Mouse (Mus musculus) heart, adult 2 months (tissue): ENCODE data around the gene Msl1. TPM values are rescaled to one million over a fixed set of nuclear protein-coding genes. Genes with fewer than 3 reads are reported as not detected.

ENCODE experiments used
- DNase-seq, 2 experiments: peaks; one replicate each; pipeline ENCODE4 v3.0.0; 2021
- H3K27ac ChIP-seq: fragments of 200-600 bp; 2 replicates; pipeline ENCODE4 v1.8.1; 2022
- H3K27me3 ChIP-seq: fragments of 200-500 bp; 2 replicates; pipeline ENCODE4 v1.6.1; 2012; ENCODE audit warnings: mild to moderate bottlenecking, low read length, inconsistent platforms, mixed read lengths; ENCODE audit not compliant: control insufficient read depth, insufficient read depth
- H3K36me3 ChIP-seq: fragments of 200-500 bp; 2 replicates; pipeline ENCODE4 v1.6.1; 2012; ENCODE audit warnings: low read length, inconsistent platforms; ENCODE audit not compliant: control insufficient read depth, insufficient read depth
- H3K4me1 ChIP-seq: fragments of 200-500 bp; 2 replicates; pipeline ENCODE4 v1.6.1; 2011; ENCODE audit warnings: low read length; ENCODE audit not compliant: control insufficient read depth, insufficient read depth
- H3K4me3 ChIP-seq: fragments of 200-600 bp; 2 replicates; pipeline ENCODE4 v1.8.1; 2022
- H3K79me2 ChIP-seq: fragments of 200-500 bp; replicated peaks from 2 replicates; pipeline ENCODE4 v1.6.1; 2012; ENCODE audit warnings: mild to moderate bottlenecking, inconsistent platforms, low read length, moderate library complexity, mixed read lengths; ENCODE audit not compliant: control insufficient read depth, insufficient read depth
- H3K9ac ChIP-seq: fragments of 200-500 bp; 2 replicates; pipeline ENCODE4 v1.6.1; 2012; ENCODE audit warnings: low read depth, mild to moderate bottlenecking, control low read depth, inconsistent platforms, low read length, mixed read lengths
- CTCF ChIP-seq: fragments of 200-600 bp; IDR thresholded peaks from 2 replicates; pipeline ENCODE4 v1.8.1; 2022; ENCODE audit warnings: antibody characterized with exemption, mild to moderate bottlenecking, moderate library complexity
- EP300 ChIP-seq: fragments of 200-500 bp; IDR thresholded peaks from 2 replicates; pipeline ENCODE4 v1.6.1; 2011; ENCODE audit warnings: low read depth, low read length, control low read depth; ENCODE audit not compliant: insufficient read depth
- POLR2A ChIP-seq: fragments of 200-500 bp; IDR thresholded peaks from 2 replicates; pipeline ENCODE4 v1.6.1; 2011; ENCODE audit warnings: mild to moderate bottlenecking, low read depth, low read length, control low read depth; ENCODE audit not compliant: insufficient read depth
- WGBS: fragments of 180-500 bp; shearing (Covaris S2); methylation state at CpG from one replicate; pipeline ENCODE4 v1.1.7; 2018; 5-methylcytosine and 5-hydroxymethylcytosine counted together
- intact Hi-C: fragments of 180-260 bp; cut with DNase I; formaldehyde crosslinking; loops from one replicate; pipeline ENCODE4 v1.15.1; 2025
- polyA plus RNA-seq: library from polyadenylated mRNA; depleted of rRNA; stranded (reverse); fragments of >200 nt; gene quantifications from 2 replicates; pipeline ENCODE4 v1.2.3, GENCODE M21; 2012
- total RNA-seq, 2 experiments: library from RNA; stranded (reverse); gene quantifications; 2 replicates each; pipeline ENCODE4 v1.2.3; 2021

The Msl1 gene
- total and polyA plus RNA-seq, 3 experiments: 21.9 to 75.3 (median 68.9) TPM

DNA sequence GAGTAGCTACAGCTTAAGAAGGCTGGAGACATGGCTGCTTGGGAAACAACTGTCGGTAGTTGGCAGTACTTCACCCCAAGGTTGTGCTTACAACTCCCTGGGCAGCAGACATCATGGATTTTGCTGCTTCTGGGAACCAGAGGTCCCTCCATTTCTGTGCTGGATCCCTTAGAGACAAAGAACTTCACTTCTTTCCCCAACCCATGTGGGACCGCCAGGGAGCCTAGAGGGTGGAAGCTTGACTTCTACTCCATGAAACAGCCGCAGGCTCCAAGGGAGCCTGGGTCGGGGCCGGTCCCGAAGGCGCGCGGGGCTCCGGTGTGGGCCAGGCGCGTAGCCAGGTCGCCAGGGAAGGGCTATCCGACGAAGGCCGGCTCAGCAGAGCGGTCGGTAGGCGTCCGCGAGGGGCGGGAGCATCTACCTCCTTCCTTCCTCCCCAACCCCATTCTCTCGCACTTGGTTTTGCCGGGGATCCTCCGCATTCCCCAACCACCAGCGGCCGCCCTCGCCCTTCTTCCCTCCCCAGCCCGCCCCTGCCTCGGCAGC lies 774 bp upstream of the Msl1 start:
- Histone ChIP-seq H3K36me3 (peaks cover 8% of the 10 kb centered on the region), H3K27ac (peak overlapping the region; percentile 94), H3K9ac (peak overlapping the region; percentile 100), H3K4me1 (peaks cover 9% of the 10 kb centered on the region), H3K79me2 (peaks cover 6% of the 10 kb centered on the region), H3K27me3 (no peaks in the 10 kb centered on the region), H3K4me3 (peak overlapping the region; percentile 79)
- intact Hi-C loops: loop anchor here (2.0 kb wide), 1 partner anchor 34 kb away; no protein-coding TSS in a partner anchor
- WGBS: under 1% methylated on average over 27 of the region's 30 CpGs
- TF ChIP-seq EP300: no peak
- TF ChIP-seq CTCF: peak; percentile 58
- peak; percentile 87 to 89 for DNase-seq

DNA sequence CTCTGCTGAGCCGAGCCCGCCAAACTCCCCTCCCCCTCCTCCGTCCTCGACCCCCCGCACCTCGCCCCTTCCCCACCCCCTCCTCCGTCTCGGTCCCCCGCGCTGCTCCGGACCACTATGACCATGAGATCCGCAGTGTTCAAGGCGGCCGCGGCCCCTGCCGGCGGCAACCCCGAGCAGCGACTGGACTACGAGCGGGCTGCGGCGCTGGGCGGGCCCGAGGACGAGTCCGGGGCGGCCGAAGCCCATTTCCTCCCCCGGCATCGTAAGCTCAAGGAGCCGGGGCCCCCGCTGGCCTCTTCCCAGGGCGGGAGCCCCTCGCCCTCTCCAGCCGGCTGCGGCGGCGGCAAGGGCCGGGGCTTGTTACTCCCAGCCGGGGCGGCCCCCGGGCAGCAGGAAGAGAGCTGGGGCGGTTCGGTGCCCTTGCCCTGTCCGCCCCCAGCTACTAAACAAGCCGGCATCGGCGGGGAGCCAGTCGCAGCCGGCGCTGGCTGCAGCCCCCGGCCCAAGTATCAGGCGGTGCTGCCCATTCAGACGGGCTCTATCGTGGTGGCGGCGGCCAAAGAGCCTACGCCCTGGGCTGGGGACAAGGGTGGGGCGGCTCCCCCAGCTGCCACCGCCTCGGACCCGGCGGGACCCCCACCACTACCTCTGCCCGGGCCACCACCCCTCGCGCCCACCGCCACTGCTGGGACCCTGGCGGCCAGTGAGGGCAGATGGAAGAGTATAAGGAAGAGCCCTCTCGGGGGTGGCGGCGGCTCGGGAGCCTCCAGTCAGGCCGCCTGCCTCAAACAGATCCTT lies 598 bp downstream of the Msl1 start:
- Histone ChIP-seq H3K27me3 (no peaks in the 10 kb centered on the region), H3K36me3 (peaks cover 8% of the 10 kb centered on the region), H3K9ac (peak overlapping the region; percentile 100), H3K79me2 (peaks cover 6% of the 10 kb centered on the region), H3K27ac (peak overlapping the region; percentile 94), H3K4me3 (peak overlapping the region; percentile 79), H3K4me1 (peaks cover 9% of the 10 kb centered on the region)
- intact Hi-C loops: loop anchor here (1.0 to 2.0 kb wide), 2 partner anchors 13 to 33 kb away; no protein-coding TSS in a partner anchor
- TF ChIP-seq POLR2A (no peak), CTCF (peak; percentile 35; the same call in 1 of the 2 replicates), EP300 (no peak)
- DNase-seq: peak in 1 of 2 experiments; percentile 74
- WGBS: under 1% methylated on average over 64 of the region's 74 CpGs

DNA sequence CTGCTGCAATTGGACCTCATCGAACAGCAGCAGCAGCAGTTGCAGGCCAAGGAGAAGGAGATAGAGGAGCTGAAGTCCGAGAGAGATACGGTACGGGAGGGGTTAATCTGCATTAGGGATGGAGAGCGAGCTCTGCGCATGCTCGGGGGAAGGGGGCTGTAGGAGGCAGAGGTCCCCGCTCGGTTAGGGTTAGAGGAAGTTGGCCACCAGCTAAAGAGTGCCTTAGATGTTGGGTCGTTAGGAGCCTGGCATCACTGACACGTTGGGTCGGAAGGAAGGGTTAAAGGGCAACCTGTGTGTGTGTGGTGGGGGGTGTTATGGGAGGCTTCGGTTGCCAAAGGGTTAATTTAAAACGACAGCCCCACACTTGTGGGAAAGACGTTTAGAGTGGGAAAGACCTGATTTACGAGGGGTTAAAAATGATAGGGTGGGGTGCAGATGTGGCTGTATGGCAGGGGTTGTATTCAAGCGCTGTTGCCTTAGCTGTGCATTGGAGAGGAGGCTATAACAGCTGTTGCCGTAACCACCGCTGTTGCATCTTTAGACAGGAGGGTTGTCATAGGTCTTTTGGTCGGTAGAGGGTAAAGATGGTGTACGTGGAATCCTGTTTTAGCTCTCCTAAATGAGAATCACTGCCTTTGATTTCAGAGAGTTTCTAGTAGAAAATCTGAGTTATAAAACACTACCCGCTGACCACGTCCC lies 1.4 kb downstream of the Msl1 start:
- Histone ChIP-seq H3K9ac (peak overlapping the region; percentile 100), H3K36me3 (peaks cover 8% of the 10 kb centered on the region), H3K4me1 (peaks cover 9% of the 10 kb centered on the region), H3K27me3 (no peaks in the 10 kb centered on the region), H3K27ac (peak overlapping the region; percentile 94), H3K79me2 (peaks cover 6% of the 10 kb centered on the region), H3K4me3 (peak overlapping the region; percentile 79)
- no peak for TF ChIP-seq CTCF
- peak; percentile 31; the same call in 1 of the 2 replicates for TF ChIP-seq POLR2A
- 0 out of 2 replicates have a peak, but pooled peaks have one; percentile 9 for TF ChIP-seq EP300
- WGBS: 2% methylated on average over 23 of the region's 23 CpGs
- peak; percentile 68 to 71 for DNase-seq
- intact Hi-C loops: loop anchor here (1.0 kb wide), 1 partner anchor 13 kb away; no protein-coding TSS in a partner anchor

DNA sequence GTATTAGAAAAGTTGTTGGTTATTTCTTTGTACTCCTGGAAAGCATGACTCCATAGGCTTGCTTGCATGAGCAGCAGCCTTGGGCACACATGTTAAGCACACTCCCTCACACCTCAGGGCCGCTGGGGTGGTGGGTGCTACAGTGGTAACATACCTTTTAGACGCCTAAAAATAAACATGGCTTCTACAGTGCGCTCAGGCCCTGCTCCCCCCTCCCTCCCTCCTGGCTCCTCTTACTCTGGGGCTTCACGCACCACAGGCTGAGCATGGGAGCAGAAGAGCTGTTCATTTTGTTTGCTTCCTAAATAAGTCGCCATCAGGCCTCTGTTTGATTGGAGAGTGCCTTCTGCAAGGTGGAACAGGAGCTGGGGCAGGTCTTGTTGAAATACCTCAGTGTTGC lies 2.0 kb downstream of the Msl1 start:
- Histone ChIP-seq H3K36me3 (peaks cover 8% of the 10 kb centered on the region), H3K4me1 (peaks cover 9% of the 10 kb centered on the region), H3K27ac (peak overlapping the region; percentile 94), H3K79me2 (peaks cover 6% of the 10 kb centered on the region), H3K9ac (peak overlapping the region; percentile 100), H3K27me3 (no peaks in the 10 kb centered on the region), H3K4me3 (peak overlapping the region; percentile 79)
- TF ChIP-seq POLR2A: no peak
- TF ChIP-seq CTCF: no peak
- no peak for TF ChIP-seq EP300
- DNase-seq: peak; percentile 35 to 38
- 2% methylated on average over 5 of the region's 5 CpGs for WGBS
- intact Hi-C loops: no loop called here

DNA sequence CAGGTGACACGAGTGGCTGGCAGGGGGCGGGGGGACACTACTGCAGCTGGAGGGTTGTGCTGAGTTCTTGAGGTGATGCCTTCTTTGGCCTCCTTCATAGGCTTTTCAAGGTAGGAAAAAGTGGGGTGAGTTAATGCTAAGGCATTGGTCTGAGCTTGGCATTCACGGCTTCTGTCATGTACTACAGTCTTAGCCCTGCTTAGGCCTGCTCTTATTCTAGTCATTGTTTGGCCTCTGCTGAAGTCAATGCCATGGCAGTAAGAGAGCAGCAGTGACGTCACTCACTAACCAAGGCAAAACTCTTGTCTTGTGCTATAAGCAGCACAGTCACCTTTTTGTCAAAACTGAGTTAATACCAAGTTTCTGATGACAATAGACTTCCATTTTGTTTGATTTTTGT lies 2.6 kb downstream of the Msl1 start:
- intact Hi-C loops: no loop called here
- no peak for TF ChIP-seq POLR2A
- TF ChIP-seq EP300: no peak
- no peak for TF ChIP-seq CTCF
- Histone ChIP-seq H3K9ac (peak overlapping the region; percentile 100), H3K4me3 (peak overlapping the region; percentile 79), H3K79me2 (peaks cover 6% of the 10 kb centered on the region), H3K36me3 (peaks cover 14% of the 10 kb centered on the region), H3K27me3 (no peaks in the 10 kb centered on the region), H3K4me1 (peaks cover 9% of the 10 kb centered on the region), H3K27ac (peak overlapping the region; percentile 94)
- no peak for DNase-seq
- 19% methylated on average over 4 of the region's 4 CpGs for WGBS
